Mouse (Mus musculus) liver, adult 2 months (tissue): ENCODE measurements at regions not wholly inside any gene's neighbourhood (a gene's known extent, or its start where the extent isn't known, plus 50 kb on each side); places are given as distances from the start of the nearest gene placed in this dataset.

Experiments
- DNase-seq: peaks from one replicate; pipeline ENCODE4 v3.0.0-alpha.2; 2011; ENCODE audit warnings: low read depth, low spot score; ENCODE audit errors: extremely low read depth
- H3K27ac ChIP-seq: fragments of 200-500 bp; replicated peaks from 2 replicates; pipeline ENCODE4 v1.5.1; 2012; ENCODE audit warnings: low read depth, mild to moderate bottlenecking, control low read depth, inconsistent platforms, low read length; ENCODE audit not compliant: insufficient read depth
- H3K27me3 ChIP-seq: fragments of 200-500 bp; 2 replicates; pipeline ENCODE4 v1.6.1; 2012; ENCODE audit warnings: mild to moderate bottlenecking, moderate library complexity, low read length, inconsistent platforms; ENCODE audit not compliant: control insufficient read depth, insufficient read depth
- H3K36me3 ChIP-seq: fragments of 200-500 bp; 2 replicates; pipeline ENCODE4 v1.6.1; 2012; ENCODE audit warnings: low read length, inconsistent platforms; ENCODE audit not compliant: control insufficient read depth, insufficient read depth
- H3K4me1 ChIP-seq: fragments of 200-500 bp; 2 replicates; pipeline ENCODE4 v1.6.1; 2011; ENCODE audit warnings: low read length; ENCODE audit not compliant: control insufficient read depth, insufficient read depth
- H3K4me3 ChIP-seq: fragments of 200-500 bp; 2 replicates; pipeline ENCODE4 v1.5.1; 2011; ENCODE audit warnings: low read depth, mild to moderate bottlenecking, control low read depth, low read length, moderate library complexity; ENCODE audit not compliant: insufficient read depth
- H3K79me2 ChIP-seq: fragments of 200-500 bp; 2 replicates; pipeline ENCODE4 v1.6.1; 2012; ENCODE audit warnings: inconsistent platforms, mild to moderate bottlenecking, low read length, moderate library complexity; ENCODE audit not compliant: control insufficient read depth, insufficient read depth
- H3K9ac ChIP-seq: fragments of 200-500 bp; 2 replicates; pipeline ENCODE4 v1.6.1; 2012; ENCODE audit warnings: low read depth, mild to moderate bottlenecking, control low read depth, inconsistent platforms, low read length
- CTCF ChIP-seq: fragments of 200-500 bp; IDR thresholded peaks from 2 replicates; pipeline ENCODE4 v1.5.1; 2011; ENCODE audit warnings: low read depth, low read length, control low read depth
- POLR2A ChIP-seq: fragments of 200-500 bp; IDR thresholded peaks from 2 replicates; pipeline ENCODE4 v1.6.1; 2011; ENCODE audit warnings: low read length, control low read depth; ENCODE audit not compliant: insufficient read depth; ENCODE audit errors: extremely low read depth
- WGBS: fragments of 180-500 bp; shearing (Covaris S2); methylation state at CpG from one replicate; pipeline ENCODE4 v1.1.7; 2018; 5-methylcytosine and 5-hydroxymethylcytosine counted together

GRCm38 (mm10) chr10:111843301-111843700 lies 129.2 kb upstream of the Krr1 start:
- WGBS, result 89% methylated on average over 9 of the region's 9 CpGs
- Histone ChIP-seq H3K36me3 (no peaks in the 10 kb centered on the region), H3K9ac (no peak overlapping the region), H3K79me2 (no peaks in the 10 kb centered on the region), H3K27ac (no peak overlapping the region), H3K27me3 (no peaks in the 10 kb centered on the region), H3K4me1 (peaks cover 2% of the 10 kb centered on the region), H3K4me3 (no peak overlapping the region)
- DNase-seq, result no peak
- TF ChIP-seq POLR2A, result no peak
- TF ChIP-seq CTCF, result no peak

- no peak for TF ChIP-seq POLR2A
- 96% methylated on average over 10 of the region's 10 CpGs for WGBS
- no peaks in the 10 kb centered on the region for H3K36me3 ChIP-seq
Measured at GRCm38 (mm10) chr10:111844144-111844543, 128.3 kb upstream of the Krr1 start.

DNA sequence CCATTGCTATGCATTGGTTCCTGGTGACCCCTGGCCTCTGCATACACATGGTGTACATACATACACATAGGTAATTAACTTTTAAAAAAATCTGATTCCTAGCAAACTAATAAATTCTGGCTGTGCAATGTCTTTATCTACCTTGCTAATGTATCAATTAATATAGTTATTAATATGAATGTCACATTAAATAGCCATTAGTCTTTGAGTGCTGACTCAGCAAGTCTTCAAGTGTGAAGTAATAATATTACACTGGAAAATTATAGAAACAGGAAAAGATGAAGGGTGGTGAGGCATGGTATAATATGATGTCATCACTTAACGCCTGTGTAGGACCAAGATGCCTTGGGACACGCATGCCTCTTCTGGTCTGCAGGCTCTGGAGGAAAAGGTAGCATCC lies 126.5 kb upstream of the Krr1 start:
- DNase-seq, result no peak
- TF ChIP-seq POLR2A (no peak), CTCF (no peak)
- no peak overlapping the region for H3K27ac ChIP-seq
- H3K4me3 ChIP-seq, result no peak overlapping the region
- H3K27me3 ChIP-seq, result no peaks in the 10 kb centered on the region
- 100% methylated on average over 2 of the region's 2 CpGs for WGBS
- peaks cover 2% of the 10 kb centered on the region for H3K4me1 ChIP-seq
- H3K36me3 ChIP-seq, result no peaks in the 10 kb centered on the region
- H3K9ac ChIP-seq, result no peak overlapping the region
- no peaks in the 10 kb centered on the region for H3K79me2 ChIP-seq

More at GRCm38 (mm10) chr10:111844144-111844543, 128.3 kb upstream of the Krr1 start:
- H3K4me3 ChIP-seq, result no peak overlapping the region
- H3K27ac ChIP-seq, result no peak overlapping the region
- no peaks in the 10 kb centered on the region for H3K79me2 ChIP-seq
- no peaks in the 10 kb centered on the region for H3K27me3 ChIP-seq
- H3K4me1 ChIP-seq, result peaks cover 2% of the 10 kb centered on the region
- no peak overlapping the region for H3K9ac ChIP-seq
- no peak for DNase-seq

DNA sequence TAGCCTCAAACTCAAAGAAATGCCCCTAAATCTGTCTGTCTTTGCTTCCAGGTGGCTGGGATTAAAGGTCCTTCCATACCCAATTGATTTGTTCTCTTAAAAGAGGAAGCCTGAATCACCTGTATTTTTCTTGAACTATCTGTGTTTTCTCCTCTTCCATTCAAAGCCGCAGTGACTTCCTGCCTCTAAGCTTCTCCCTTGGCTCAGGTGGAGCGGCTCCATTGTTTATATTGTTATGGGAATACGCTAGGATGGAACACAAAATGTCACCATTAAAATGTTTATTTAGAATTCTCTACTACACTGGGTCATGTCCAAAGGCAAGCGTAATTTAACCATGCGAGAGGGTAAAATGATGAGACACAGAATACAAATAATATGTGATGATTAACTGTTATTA lies 118.2 kb upstream of the Krr1 start:
- TF ChIP-seq POLR2A, result no peak
- no peak for DNase-seq
- Histone ChIP-seq H3K4me1 (no peaks in the 10 kb centered on the region), H3K9ac (no peak overlapping the region), H3K27ac (no peak overlapping the region), H3K27me3 (no peaks in the 10 kb centered on the region), H3K4me3 (no peak overlapping the region), H3K36me3 (no peaks in the 10 kb centered on the region), H3K79me2 (no peaks in the 10 kb centered on the region)
- 93% methylated on average over 5 of the region's 5 CpGs for WGBS

DNA sequence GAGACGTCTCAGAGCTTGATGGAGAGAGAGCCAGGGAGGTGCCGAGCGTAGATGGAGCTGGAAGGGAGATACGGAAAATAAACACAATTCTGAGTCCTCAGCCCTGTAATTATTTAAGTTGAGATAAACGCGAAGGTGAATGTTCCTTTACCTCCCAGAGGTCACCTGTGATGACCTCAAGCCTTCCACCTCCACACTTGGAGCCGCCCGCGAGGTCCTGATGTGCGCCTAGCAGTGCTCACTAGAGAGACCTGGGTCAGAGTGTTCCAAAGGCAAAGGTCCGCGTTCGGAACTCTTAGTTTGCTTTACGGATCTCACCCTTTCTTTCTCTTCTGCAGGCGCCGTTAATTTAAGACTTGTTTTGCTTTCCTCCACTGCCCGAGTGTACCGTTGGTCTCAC lies 117.0 kb upstream of the Krr1 start:
- H3K4me1 ChIP-seq, result no peaks in the 10 kb centered on the region
- no peak for DNase-seq
- no peaks in the 10 kb centered on the region for H3K36me3 ChIP-seq

GRCm38 (mm10) chr10:111858403-111858802 lies 114.1 kb upstream of the Krr1 start:
- Histone ChIP-seq H3K36me3 (no peaks in the 10 kb centered on the region), H3K4me1 (no peaks in the 10 kb centered on the region), H3K27me3 (no peaks in the 10 kb centered on the region), H3K9ac (no peak overlapping the region), H3K4me3 (no peak overlapping the region), H3K79me2 (no peaks in the 10 kb centered on the region), H3K27ac (no peak overlapping the region)
- DNase-seq, result peak; percentile 5
- WGBS, result 42% methylated on average over 6 of the region's 6 CpGs
- TF ChIP-seq POLR2A (no peak), CTCF (no peak)

More for the DNA sequence above, 117.0 kb upstream of the Krr1 start:
- Histone ChIP-seq H3K27ac (no peak overlapping the region), H3K27me3 (no peaks in the 10 kb centered on the region), H3K4me3 (no peak overlapping the region), H3K9ac (no peak overlapping the region), H3K79me2 (no peaks in the 10 kb centered on the region)
- WGBS, result 76% methylated on average over 18 of the region's 18 CpGs
- TF ChIP-seq CTCF, result no peak
- no peak for TF ChIP-seq POLR2A
